Mouse (Mus musculus) neutrophil, adult 59 days (primary cell): Measurements from ENCODE around the gene Vsx1. TPM values are rescaled to one million over a fixed set of nuclear protein-coding genes. Genes with fewer than 3 reads are reported as not detected.

Experiments used
- total RNA-seq, 2 experiments: library from RNA; stranded (reverse); gene quantifications; 1 replicate in 1 of 2; 2 replicates in 1 of 2; pipeline ENCODE4 v1.2.4; 2023

The Vsx1 gene
- not detected for total RNA-seq

GRCm38 (mm10) chr2:150689223-150689800, at the start of gene Vsx1:
Vsx1 (minus strand) TSS chr2:150689360.

GRCm38 (mm10) chr2:150667820-150668766, 21.1 kb downstream of the Vsx1 start, which contains the start of gene Acss1:
Acss1 (minus strand) TSS chr2:150668500.

Other genes starting within 250 kb of the Vsx1 start
- gene Zfp442, start 237.9 kb downstream of the Vsx1 start, total RNA-seq: under 1 TPM; 0.36 to 0.73 TPM
- under 1 TPM; 0.13 to 0.18 TPM for gene Zfp345, start 204.3 kb downstream of the Vsx1 start, total RNA-seq
- gene Cst7, start 118.9 kb downstream of the Vsx1 start, total RNA-seq: 10 to 100 TPM; 14.7 to 20.4 TPM
- 10 to 100 TPM; 30.8 to 36.6 TPM for gene Apmap, start 80.8 kb downstream of the Vsx1 start, total RNA-seq
- gene Acss1, start 20.9 kb downstream of the Vsx1 start, total RNA-seq: 10 to 100 TPM in 1 of 2 experiments, 1 to 10 TPM in 1; 5.5 to 10.1 TPM
- 1 to 10 TPM; 6.0 to 6.2 TPM for gene Entpd6, start 59.7 kb upstream of the Vsx1 start, total RNA-seq
- gene Pygb, start 97.4 kb upstream of the Vsx1 start, total RNA-seq: 10 to 100 TPM; 12.9 to 21.7 TPM
- 10 to 100 TPM; 28.8 to 33.4 TPM for gene Abhd12, start 215.4 kb upstream of the Vsx1 start, total RNA-seq
- 10 to 100 TPM; 13.2 to 18.0 TPM for gene Gins1, start 216.0 kb upstream of the Vsx1 start, total RNA-seq